Mouse (Mus musculus) liver, embryonic 14.5 days (tissue): Measurements from ENCODE around the gene Cdc7.

Source experiments
- CTCF ChIP-seq: IDR thresholded peaks from 2 replicates; pipeline ENCODE4 v1.5.1; 2016; ENCODE audit warnings: antibody characterized with exemption, low read depth, control low read depth
- EP300 ChIP-seq: IDR thresholded peaks from 2 replicates; pipeline ENCODE4 v1.6.1; 2016; ENCODE audit warnings: antibody characterized with exemption, low read depth

DNA sequence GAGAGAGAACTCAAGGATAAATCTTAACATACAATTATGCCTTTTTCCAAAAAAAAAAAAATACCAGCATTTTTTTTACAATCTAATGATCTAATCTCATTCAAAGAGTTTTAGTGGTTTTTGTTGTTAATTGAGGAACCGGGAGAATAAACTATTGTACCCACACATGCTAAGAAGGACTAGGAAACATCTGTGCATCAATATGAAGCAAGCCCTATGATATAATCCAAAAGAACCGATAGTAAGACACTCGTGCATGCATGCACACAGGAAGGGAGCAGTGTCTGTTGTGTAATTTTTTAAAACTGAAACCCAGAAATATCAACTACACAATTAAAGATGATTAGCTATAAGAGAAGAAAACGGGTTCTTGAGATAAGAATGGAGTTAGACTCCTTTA, 52.4 kb downstream of the Cdc7 start:
- TF ChIP-seq CTCF (no peak), EP300 (no peak)
